Mouse (Mus musculus) A20 (cell line): ENCODE data around the gene Gpr61.

ENCODE experiments used
- DNase-seq: peaks from one replicate; pipeline ENCODE4 v3.0.0-alpha.2; 2011; ENCODE audit warnings: low read depth, low spot score

The Gpr61 gene

DNA sequence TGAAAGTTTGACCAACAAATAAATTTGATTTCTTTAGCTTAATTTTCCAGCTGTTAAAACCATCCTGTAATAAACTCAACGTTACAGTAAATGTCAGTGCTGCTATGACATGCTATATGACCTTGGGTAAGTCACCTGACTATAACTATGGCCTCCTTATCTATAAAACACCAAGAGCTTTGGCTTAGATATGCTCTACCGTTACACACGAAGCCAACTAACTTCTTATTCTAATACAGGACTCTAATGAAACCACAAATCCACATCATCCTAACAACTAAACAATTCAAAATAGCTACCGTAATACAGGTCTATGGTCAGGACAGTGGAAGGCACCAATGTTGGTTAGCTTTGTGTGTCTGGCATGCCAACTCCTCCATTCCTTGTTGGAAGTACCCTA is 24.9 kb downstream of the Gpr61 start:
- no peak for DNase-seq

DNA sequence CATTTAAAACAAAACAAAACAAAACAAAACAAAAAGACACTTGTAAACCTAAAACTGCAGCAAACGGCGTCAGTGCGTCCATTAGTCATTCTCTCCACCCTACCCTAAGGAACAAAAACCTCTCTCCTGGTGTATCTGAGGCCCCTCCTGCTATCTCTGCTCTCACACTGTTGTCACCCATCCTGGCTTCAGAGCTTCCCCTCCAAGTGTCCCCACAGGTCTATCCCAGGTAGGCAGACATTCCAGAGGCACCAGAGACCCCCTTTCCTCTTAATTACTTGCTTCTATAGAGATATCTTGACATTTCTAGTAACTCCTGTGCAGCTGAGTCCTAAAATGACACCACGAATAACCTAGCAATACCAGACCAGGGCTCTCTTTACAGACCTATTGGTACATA is 25.3 kb downstream of the Gpr61 start:
- no peak for DNase-seq

DNA sequence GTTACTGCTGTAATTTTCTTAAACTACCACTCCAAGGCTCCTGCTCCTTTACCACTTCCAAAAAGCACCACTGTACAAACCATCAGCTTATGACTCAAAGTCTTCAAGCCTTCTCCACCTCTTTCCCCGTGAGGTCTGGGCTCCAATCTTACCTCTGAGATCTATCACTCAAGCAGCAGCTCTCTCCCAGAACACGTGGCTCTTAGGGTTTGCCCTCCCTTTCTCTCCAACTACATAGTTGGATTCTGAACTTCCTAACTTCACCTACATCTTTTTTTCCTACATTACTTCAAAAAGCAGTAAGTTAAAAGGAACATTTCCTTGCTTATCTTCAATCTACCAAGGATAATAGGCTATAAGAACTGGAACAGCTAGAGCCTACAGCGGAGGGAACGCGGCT is 26.2 kb downstream of the Gpr61 start:
- no peak for DNase-seq

DNA sequence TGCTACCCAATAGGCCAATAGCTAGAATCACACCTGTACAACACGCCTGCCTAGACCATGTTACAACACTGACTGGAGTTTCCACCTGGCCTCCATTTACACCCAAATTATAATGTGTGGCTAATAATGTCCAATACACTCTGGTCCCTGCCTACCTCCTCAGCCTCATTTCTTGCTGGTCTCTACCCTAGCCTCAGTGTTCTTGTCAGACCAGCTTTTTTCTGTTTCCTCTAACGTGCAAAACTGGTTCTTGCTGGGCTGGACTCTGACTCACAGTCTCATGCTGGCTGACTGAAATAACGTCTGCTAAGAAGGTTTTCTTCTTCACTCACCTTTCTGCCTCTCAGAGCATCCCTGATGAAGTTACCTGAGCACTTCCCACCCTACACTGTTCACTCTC is 28.4 kb downstream of the Gpr61 start:
- DNase-seq: no peak

DNA sequence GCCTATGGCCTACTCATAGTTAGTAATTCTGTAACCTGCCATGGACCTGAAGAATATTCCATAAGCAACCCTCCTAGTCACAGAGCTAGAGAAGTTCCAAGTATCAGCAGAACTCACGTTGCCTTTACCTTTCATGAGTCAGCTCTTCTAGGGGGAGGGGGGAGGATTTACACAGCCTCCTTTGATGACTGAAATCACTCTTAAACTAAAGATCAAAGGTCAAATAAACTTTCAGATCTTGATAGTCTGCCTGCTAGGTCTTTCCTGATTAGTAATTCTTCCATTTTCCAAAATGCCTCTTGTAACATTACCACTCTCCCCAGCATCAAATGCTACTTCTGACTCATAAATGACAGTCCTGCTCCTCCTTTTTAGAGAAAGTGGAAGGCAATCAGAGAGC is 30.6 kb downstream of the Gpr61 start:
- no peak for DNase-seq

DNA sequence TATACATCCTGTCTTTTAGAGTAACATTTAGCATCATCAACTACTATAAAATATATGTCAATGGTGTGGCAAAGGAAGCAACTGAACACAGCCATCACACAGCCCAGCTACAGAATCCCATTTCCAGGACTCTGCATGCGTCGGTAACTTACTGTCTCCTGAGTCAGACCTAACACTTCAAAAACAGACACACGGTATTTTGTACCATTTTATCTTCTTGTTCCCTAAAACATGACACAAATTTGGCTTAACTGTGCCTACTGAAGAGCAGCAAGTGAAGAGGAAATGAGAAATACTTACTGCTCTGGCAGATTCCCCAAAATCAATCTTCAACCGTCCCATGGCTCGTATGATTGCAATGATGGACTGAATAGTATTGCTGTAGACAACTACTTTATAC is 31.4 kb downstream of the Gpr61 start:
- peak; percentile 12 for DNase-seq

DNA sequence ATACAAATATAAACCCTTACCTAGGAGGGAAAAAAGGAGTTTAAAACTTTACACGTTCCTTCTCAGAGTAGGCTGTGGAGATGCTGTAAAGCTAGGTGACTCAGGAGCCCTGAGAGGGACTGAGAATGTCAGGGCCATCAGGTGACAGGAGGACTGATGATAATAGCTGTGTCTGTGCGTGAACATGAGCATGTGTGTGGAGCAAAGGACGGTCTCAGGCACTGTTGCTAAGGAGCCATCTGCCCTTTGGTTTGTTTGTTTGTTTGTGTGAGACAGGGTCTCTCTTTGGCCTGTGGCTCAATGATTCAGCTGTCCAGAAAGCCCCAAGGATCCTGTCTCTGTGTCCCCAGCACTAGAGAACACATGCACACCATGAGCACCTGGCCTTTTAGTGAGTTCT is 33.6 kb downstream of the Gpr61 start:
- DNase-seq: no peak

DNA sequence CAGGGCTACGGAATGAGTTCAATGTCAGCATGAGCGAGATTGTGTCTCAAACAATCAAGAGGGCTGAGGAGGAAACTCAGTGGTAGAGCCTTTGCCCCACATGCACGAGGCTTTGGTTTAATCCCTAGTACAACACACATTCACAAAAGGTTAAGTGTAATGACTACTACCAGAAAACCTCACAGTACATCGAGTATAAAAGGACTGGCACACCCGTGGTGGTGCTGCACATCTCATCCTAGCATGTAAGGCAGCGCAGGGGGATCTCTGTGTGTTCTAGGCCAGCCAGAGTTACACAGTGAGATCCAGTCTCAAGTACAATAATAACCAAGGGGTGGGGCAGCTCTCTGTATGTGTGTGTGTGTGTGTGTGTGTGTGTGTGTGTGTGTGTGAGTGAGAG is 37.2 kb downstream of the Gpr61 start:
- DNase-seq: no peak

DNA sequence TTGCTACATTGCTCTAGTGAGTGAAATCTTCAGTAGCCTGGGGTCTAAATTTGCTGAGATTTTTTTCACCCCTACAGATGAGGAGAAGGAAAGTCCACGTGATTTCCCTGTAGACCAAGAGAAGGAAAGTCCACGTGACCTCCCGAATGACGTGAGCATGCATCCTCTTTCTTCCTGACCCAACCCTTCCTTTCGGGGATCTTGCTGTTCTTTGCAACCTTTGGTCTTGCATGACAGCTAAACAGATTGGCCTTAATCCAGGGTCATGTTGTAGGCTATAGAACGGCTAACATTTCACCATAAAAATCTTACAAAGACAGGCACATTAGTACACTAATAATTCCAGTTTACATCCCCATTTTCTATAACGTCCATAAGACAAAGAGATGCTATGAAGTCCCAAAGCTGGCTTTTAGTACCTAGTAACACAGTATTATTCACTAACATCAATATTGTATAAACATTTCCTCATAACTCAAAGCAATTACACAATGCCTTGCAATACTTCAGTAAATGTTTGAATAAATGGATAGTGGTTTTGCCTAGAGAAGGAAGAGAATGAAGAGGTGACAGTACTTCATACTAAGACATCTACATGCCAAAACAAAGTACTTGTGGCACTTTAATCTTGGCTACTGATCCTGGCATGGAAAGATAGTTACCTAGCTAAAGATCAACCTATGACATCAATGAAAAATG is 40.9 kb downstream of the Gpr61 start:
- DNase-seq: no peak

DNA sequence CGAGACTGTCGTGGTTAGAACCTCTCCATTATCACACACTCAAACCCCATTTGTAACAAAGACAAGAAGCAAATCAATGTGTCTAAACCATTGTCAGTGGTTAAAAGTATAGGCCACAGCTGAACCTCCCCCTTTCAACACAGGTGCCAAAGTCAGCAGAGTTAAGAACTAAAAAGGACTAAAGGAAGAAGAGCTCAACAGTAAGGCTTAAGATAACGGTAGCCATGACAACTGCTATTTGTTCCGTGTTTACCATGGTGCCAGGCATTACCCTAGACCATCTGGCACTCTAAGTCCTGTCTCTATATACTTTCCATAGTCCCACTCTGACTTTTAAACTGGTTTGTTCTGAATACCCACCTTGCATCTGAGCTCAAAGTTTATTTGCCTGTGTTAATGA is 42.0 kb downstream of the Gpr61 start:
- DNase-seq: no peak

DNA sequence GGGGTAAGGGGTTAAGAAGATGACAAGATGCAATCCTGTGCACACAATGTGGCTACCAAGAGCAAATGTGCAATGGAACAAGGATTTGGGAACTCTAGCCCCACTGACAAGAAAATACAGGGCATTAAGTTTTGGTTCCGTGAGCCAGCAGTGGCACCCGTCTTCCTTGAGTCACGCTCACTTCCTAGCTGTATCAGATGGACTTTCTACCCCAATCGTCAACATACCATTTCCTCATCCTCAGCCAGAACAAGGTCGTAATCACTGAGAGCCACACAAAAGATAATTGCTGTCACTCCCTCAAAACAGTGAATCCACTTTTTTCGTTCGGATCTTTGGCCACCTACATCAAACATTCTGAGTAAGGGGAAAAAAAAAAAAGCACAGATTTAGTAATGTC is 42.4 kb downstream of the Gpr61 start:
- no peak for DNase-seq

DNA sequence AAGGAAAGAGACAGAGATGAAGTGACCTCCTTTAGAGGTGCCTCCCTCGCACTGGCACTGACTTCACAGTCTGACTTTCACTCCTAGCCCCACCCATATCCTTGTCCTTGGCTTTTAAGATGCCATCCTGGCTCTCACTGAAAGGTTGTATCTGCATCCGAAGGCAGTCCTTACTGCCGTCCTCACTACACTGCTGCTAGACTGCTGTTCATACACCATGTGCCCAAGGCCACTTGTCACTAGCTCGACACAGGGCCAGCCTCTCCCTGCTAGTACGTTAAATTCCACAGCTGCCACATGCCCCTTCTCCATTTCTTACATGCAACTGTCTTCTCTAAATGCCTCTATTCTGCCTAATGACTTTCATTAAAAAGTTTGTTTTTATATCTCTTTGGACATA is 43.4 kb downstream of the Gpr61 start:
- DNase-seq: no peak

DNA sequence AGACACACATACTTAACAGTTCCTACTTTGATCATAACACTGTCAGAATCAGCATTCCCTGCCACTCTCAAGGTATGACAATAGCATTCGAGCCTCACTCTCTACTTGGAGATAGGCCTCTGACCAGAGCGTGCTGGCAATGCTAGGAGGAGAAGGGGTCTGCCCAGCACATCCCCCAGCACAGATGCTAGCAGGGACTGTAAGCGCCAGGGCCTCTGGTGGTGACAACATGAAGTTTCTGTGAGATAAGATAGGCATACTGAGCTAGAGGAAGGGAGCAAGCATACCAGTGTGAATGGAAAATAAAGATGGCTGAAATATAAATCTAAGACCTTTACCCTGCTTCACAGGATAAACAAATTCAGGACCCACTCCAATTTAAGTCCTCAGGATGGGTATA is 49.4 kb downstream of the Gpr61 start:
- DNase-seq: no peak

DNA sequence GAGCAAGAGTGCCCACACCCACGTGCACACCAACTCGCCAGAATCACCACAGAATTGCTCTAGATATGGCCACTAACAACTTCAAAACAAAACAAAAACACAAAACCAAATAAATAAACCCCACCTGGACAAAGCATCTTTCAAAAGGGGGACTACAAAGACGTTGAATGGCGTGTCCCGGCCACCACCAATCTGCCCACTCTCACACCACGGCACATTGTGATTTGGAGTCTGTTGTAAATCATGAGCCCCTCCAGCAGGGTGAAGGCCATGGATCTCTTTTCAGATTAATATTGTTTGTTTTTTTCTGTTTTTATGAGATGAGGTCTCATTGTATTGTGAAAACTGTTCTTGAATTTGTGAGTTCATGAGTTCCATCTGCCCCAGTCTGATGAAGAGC is 52.6 kb downstream of the Gpr61 start:
- no peak for DNase-seq

DNA sequence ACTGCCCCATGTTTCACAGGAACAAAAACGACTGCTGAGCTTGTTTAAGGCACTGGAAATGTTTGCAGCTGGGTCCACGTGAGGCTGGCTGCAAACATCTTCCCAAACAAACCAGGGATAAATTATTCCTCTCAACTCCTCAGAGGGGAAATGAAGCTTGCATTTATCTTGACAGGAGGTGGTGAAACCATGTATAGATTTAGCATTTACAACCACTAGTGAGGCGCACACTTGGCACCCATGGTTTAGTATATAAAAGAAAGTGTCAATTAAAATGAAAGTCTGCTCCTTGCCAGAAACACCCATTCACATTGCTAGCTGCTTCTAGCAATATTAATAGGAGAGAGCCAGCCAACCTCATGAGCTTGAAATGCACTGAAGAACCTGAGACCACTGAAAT is 53.1 kb downstream of the Gpr61 start:
- no peak for DNase-seq
